Mouse (Mus musculus): Measurements from ENCODE around the gene Araf.

The Araf gene

DNA sequence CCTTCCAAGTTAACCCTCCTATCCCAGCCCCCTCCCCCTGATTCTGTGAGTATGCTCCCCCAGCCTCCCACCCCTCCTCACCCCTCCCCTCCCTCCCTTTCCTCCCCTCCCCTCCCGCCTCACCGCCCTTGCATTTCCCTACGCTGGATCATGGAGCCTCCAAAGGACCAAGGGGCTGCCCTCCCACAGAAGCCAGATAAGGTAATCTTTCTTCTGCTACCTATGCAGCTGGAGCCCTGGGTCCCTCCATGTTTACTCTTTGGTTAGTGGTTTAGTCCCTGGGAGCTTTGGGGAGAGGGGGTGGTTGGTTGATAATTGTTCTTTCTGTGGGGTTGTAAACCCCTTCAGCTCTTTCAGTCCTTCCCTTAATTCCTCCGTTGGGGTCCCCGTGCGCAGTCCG, at the start of gene Araf:
TSS of gene Araf (plus strand) at position 134 of the 400 bp plus-strand sequence.
- TF ChIP-seq GATA4 (IDR thresholded peaks at IDR 0.05; ENCODE audit: insufficient replicate concordance, low read length) = no peak

DNA sequence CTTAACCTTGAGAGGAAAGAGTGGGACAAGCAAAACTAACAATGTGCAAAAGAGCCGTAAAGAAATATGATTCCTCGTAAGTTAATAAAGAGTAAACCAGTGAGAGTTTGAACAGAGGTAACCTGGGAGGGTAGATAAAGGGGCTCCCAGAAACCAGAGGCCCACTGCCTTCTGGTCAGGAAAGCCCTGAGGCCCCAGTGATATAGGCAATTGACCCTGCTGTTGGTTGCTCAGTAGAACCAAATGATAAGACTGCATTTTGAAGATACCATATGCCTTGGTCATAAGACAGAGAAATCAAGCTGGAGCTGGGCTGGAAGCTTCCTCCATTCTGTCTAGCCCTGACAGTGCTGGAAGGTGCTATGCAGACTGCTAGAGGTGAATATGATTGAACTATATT, 48.8 kb upstream of the Araf start:
- no peak for TF ChIP-seq GATA4 (IDR thresholded peaks at IDR 0.05; ENCODE audit: insufficient replicate concordance, low read length)

DNA sequence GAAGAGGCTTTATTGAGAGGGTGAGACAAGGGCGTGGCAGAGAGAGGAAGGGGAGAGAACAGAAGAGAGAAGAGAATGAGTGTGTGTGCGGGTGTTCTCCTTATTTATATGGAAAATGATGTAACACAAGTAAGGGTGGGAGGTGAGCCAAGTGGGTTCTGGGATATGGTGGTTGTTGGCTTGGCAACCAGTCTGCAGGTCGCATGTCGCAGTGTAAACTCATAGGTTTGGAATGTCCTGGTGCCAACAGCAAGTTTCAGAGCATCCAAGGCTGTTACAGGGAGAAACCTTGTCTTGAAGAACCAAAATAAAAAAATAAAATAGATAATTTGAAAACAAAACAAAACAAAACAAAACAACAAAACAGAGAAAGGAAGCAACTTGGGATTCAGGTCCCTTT, 36.4 kb upstream of the Araf start:
- TF ChIP-seq GATA4 (IDR thresholded peaks at IDR 0.05; ENCODE audit: insufficient replicate concordance, low read length) = no peak

DNA sequence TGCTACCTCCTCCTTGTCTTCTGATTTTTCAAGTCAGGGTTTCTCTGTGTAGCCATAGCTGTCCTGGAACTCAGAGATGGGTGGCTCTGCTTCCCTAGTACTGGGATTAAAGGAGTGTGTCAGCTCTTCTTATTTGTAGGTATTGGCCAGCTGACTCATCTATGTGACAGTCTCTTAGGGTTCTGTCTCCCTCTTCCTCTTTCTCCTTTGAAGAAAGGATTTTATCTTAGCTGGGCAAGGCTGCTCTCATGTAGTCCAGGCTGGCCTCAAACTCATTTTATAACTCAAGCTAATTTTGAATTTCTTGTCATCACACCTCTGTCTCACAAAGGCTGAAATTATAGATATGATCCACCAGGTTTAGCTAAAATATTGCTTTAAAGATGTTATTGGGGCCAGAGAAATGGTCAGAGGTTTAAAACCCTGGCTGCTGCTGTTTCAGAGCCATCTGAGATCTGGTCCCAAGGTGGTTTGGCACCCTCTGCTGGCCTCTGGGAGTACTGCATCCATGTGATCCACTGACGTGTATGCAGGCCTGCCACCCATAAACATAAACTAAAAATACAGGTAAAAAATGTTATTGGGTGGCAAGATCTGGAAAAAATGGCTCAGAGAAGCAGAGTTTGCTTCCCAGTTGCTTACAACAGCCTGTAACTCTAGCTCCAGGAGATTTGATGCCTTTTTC, 26.8 kb upstream of the Araf start:
- no peak for TF ChIP-seq GATA4 (IDR thresholded peaks at IDR 0.05; ENCODE audit: insufficient replicate concordance, low read length)

DNA sequence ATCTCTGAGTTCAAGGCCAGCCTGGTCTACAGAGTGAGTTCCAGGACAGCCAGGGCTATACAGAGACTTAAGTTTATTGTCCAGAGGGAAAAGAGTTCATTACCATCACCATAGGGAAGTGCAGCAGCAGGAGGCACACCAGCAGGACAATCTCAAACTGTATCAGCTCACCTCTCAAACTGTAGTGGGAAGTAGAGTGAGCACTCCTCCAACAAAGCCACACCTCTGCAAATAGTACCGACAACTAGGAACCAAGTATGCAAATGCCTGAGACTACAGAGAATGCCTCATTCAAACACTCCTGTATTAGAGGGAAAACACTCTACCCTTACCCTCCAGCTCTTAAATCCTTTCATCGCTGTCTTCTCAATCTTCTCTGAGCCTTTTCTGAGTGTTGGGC, 25.9 kb upstream of the Araf start:
- no peak for TF ChIP-seq GATA4 (IDR thresholded peaks at IDR 0.05; ENCODE audit: insufficient replicate concordance, low read length)

DNA sequence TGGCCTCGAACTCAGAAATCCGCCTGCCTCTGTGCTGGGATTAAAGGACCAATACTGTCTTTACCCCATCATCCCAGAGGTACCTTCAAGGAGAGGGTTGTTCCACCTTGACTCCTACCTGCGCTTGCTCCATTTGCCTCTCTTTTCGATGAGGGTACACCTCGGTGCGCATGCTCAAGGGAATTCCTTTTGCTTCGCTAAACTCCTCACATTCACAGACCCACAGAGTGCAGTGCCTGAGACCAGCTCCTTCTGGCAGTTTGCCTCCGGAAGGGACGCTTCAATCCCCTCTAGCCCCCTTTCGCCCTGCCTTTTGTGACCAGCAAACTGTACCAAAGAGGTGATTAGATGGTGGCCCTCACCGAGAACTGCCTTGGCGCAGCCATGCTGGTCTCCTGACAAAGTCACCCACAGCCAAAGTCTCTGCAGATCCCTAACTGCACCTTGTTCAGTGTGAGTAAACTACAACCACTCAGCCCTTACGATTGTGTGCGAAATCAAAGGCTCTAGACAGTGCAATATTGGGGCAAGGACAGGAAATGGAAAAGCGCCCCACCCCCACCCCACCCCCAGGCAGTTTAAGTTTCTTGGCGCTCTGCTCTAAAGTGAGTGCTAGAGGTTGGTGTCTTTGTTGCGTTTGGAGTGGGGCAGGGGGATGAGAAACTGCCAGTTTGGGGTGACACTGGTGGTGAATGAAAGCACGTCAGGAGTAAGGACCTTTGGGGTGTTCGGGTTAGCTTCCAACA, 22.2 kb upstream of the Araf start:
- TF ChIP-seq GATA4 (IDR thresholded peaks at IDR 0.05; ENCODE audit: insufficient replicate concordance, low read length) = no peak

DNA sequence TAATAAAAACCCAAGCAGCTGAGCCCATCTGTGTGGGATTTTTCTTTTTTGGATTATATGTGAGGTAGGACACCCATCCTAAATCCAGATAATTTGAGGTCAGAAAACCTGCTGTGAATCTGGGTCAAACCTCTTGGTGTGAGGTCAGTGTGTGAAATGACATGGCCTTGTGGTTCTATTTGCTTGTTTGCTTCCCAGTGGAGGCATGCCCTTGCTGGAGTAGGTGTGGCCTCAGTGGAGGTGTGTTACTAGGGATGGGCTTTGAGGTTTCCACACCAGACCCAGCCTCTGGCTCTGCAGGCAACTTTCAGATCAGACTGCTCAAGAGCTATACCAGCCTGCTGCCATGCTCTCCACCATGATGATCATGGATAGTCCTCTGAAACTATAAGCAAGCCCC, 20.0 kb upstream of the Araf start:
- no peak for TF ChIP-seq GATA4 (IDR thresholded peaks at IDR 0.05; ENCODE audit: insufficient replicate concordance, low read length)

DNA sequence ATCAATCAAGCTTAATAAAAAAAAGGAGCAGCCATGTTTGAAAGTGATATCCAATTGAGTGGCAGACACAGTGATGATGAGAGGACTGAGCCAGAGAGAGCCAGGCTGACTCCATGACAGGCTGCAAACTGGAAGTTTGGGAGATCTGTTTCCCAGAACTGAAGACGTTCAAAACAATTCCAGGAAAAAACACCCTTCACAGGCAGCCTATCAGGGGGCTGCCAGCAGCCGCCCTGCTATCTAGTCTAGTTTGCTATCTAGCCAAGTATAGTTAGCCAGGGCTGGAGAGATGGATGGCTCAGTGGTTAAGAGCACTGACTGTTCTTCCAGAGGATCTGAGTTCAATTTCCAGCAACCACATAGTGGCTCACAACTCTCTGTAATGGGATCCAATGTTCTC, 10.3 kb upstream of the Araf start:
- TF ChIP-seq GATA4 (IDR thresholded peaks at IDR 0.05; ENCODE audit: insufficient replicate concordance, low read length) = no peak

DNA sequence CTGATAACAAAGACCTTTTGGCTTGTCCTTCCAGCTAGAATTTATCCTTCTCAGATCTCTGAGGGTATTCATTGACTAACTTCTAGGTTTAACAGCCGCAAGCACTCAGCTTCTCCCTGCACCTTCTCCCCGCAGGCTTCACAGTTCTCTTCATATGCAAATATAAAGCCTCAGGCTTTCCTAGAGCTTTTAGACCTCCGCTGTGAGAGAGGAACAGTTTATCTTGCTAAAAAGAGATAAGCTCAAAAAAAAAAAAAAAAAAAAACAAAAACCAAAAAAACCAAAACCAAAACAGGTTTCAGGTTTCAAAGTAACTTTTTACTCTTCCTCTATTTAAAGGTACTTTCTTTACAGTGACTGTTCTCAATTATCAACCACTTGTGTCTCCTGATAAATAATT, 5.2 kb upstream of the Araf start:
- no peak for TF ChIP-seq GATA4 (IDR thresholded peaks at IDR 0.05; ENCODE audit: insufficient replicate concordance, low read length)

DNA sequence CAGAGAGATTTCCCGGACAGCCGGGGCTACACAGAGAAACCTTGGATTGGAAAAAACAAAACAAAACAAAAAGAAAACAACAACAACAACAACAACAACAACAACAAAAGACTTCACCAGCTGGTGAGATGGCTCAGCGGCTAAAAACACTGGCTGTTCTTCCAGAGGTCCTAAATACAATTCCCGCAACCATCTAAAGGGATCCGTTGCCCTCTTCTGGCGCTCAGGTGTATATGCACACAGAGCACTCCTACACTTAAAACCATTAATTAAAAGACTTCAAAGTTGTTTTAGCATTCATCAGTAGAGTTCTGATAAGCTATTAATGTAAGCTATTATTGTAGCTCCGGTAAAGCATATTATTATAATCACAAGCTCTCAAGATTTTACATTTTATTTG, 4.4 kb upstream of the Araf start:
- no peak for TF ChIP-seq GATA4 (IDR thresholded peaks at IDR 0.05; ENCODE audit: insufficient replicate concordance, low read length)

DNA sequence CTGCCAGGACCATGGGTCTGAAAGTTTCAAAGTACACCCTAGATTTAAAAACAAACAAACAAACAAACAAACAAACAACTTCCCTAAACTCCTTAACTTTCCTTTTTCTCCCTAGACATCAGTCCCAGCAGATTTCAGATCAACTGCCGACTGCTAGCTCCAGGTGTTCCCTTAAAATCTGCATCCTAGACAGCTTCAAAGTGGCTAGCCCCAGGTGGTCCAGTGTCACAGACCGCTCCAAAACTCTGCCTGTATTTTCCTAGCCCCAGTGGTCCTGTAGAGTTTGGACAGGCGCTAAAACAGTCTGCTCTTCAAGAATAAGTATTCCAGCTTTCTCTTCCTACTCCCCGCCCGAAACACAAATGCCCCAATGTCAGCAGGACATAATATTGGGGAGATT, 3.4 kb upstream of the Araf start:
- no peak for TF ChIP-seq GATA4 (IDR thresholded peaks at IDR 0.05; ENCODE audit: insufficient replicate concordance, low read length)

DNA sequence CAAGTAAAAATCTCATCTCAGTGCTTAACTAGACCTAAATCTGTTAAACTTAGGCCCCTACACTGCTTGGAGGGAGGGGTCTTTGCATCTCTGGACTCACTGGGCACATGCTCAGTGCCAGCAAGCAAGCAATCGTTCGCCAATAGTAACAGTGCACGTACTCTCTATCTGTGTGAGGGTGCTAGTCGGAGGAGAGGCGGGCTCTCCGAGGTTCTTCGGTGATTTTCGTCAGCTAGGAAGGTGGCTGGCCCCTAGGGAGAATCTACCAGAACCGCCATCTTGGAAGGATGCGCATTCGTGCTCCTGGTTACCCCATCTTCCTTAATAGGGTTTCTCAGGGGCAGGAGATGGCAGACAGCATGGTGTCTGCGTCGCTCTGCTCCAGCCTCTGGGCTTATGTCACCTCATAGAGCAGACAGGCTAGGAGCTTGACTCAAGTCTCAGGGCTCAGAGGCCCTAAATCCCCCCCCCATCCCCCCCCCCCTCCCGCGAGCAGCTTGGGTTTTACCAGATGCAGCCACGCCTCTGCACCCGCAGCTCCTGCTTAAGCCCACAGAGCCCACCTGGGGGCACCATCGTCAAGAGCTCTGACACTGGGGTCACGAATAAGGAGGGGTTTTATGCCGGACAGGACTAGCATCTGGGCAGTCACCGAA, 655 bp downstream of the Araf start:
- no peak for TF ChIP-seq GATA4 (IDR thresholded peaks at IDR 0.05; ENCODE audit: insufficient replicate concordance, low read length)

DNA sequence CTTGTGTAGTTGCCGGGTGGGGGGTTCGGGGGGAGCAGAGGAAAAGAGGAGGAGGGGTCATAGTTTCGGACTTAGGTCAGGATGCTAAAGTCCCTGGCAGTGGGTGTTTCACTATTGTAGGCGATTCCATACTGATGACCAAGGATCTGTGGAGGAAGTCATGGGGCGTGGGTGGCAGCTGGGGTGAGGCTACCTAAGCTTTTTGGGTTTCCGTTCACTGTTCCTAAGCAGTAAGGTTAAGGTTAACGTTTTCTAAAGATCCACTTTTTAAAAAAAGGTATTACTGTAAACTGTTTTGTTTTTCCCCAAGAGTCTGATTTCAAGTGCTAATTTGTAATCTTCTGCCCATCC, 1.2 kb downstream of the Araf start:
- TF ChIP-seq GATA4 (IDR thresholded peaks at IDR 0.05; ENCODE audit: insufficient replicate concordance, low read length) = no peak

DNA sequence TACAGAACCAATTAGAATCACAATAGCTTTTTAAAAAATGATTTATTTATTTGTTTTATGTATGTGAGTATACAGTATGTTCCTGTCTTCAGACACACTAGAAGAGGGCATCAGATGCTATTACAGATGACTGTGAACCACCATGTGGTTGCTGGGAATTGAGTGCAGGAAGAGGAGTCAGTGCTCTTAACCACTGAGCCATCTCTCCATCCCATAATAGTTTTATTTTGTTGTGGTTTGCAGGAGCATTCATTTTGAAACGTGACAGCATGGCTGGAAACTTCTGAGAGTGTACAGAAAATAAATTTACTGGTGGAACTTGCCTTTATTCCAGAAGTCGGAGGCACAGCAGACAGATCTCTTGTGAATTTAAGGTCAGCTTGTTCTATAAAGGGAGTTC, 3.8 kb downstream of the Araf start:
- TF ChIP-seq GATA4 (IDR thresholded peaks at IDR 0.05; ENCODE audit: insufficient replicate concordance, low read length) = no peak

DNA sequence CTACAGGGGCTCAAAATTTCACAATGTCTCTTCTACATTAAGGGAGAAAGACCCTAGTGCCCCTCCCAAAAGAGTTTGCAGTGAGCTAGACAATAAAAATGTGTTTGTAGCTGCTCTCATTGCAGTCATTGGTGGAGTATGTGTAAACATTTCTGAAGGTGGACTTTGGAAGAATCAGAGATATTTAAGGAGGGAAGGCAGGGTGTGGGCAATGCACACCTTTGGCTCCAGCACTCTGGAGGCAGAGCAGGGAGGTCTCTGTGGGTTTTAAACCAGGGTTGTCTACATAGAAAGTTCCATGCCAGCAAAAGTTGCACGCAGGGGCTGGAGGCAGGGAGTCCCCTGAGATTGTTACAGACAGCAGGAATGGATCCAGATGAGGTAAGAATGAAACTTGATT, 8.7 kb downstream of the Araf start:
- no peak for TF ChIP-seq GATA4 (IDR thresholded peaks at IDR 0.05; ENCODE audit: insufficient replicate concordance, low read length)

DNA sequence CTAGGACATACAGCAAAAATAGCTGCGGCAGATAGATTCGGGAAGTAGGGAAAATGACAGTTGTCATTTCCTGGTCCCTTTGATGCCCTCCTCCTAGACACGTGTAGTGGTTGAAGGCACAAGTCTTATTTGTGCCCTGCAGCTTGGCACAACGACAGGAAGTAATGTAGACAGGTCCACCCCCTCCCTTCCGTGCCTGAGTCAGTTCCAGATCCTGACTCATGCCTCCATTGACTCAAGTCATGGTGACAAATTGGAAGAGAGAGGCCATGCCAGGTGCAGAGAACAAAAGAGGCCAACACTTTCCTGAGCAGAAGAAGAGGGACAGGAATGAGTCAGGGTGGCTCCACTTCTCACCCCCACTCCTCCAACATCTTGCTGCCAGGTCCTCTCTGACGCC, 19.4 kb downstream of the Araf start:
- TF ChIP-seq GATA4 (IDR thresholded peaks at IDR 0.05; ENCODE audit: insufficient replicate concordance, low read length) = no peak

Measured in liver, adult (tissue).